Mouse (Mus musculus) forebrain, embryonic 14.5 days (tissue): Measurements from ENCODE around the gene Dcp1a. TPM values are rescaled to one million over a fixed set of nuclear protein-coding genes. Genes with fewer than 3 reads are reported as not detected.

Experiments
- ATAC-seq: fragments of 200-750 bp; cut with Nextera tagmentation; 2 replicates; pipeline ENCODE4 v1.8.0; 2017; ENCODE audit warnings: mild to moderate bottlenecking, moderate library complexity
- DNase-seq: peaks from one replicate; pipeline ENCODE4 v3.0.0-alpha.2; 2015; ENCODE audit warnings: low spot score
- H3K27ac ChIP-seq: fragments of 300-500 bp; sonication (generic); 2 replicates; pipeline ENCODE4 v1.5.1; 2014; ENCODE audit warnings: low read depth, mild to moderate bottlenecking, control low read depth, low read length, moderate library complexity
- H3K27me3 ChIP-seq: fragments of 300-500 bp; sonication (generic); replicated peaks from 2 replicates; pipeline ENCODE4 v1.6.1; 2014; ENCODE audit warnings: low read length, control low read depth, mixed read lengths; ENCODE audit not compliant: control insufficient read depth, insufficient read depth
- H3K36me3 ChIP-seq: fragments of 300-500 bp; sonication (generic); 2 replicates; pipeline ENCODE4 v1.6.1; 2014; ENCODE audit warnings: low read length, control low read depth; ENCODE audit not compliant: control insufficient read depth, insufficient read depth
- H3K4me1 ChIP-seq: fragments of 300-500 bp; sonication (generic); 2 replicates; pipeline ENCODE4 v1.6.1; 2014; ENCODE audit warnings: antibody characterized with exemption, low read length, control low read depth; ENCODE audit not compliant: control insufficient read depth, insufficient read depth
- H3K4me2 ChIP-seq: fragments of 300-500 bp; sonication (generic); 2 replicates; pipeline ENCODE4 v1.6.1; 2014; ENCODE audit warnings: mild to moderate bottlenecking, control low read depth, low read length
- H3K4me3 ChIP-seq: fragments of 300-500 bp; sonication (generic); 2 replicates; pipeline ENCODE4 v1.5.1; 2014; ENCODE audit warnings: low read depth, low read length, control low read depth
- H3K9ac ChIP-seq: fragments of 300-500 bp; sonication (generic); 2 replicates; pipeline ENCODE4 v1.6.1; 2014; ENCODE audit warnings: mild to moderate bottlenecking, low read length, control low read depth, moderate library complexity
- H3K9me3 ChIP-seq: fragments of 300-500 bp; sonication (generic); replicated peaks from 2 replicates; pipeline ENCODE4 v1.6.1; 2016; ENCODE audit warnings: low read length, control low read depth, mixed read lengths; ENCODE audit not compliant: control insufficient read depth
- WGBS: fragments of 180-500 bp; shearing (Covaris S2); extraction: QIAGEN DNeasy Blood & Tissue Kit; methylation state at CpG from one replicate; pipeline ENCODE4 v1.1.7; 2014; 5-methylcytosine and 5-hydroxymethylcytosine counted together
- polyA plus RNA-seq: library from polyadenylated mRNA; unstranded; fragments of >200 nt; fragmentation: Nextera tagmentation; extraction: Ambion mirVana; gene quantifications from 2 replicates; pipeline ENCODE4 v1.2.1, GENCODE M21; 2014

The Dcp1a gene
- polyA plus RNA-seq, 1 experiment from 2014 or later: 12.3 TPM

GRCm38 (mm10) chr14:30560803-30561389 lies 81.6 kb downstream of the Dcp1a start:
- DNase-seq: no peak
- Histone ChIP-seq H3K27ac (peak overlapping the region; percentile 66; the same call in 1 of the 2 replicates), H3K36me3 (peaks cover 67% of the 10 kb centered on the region), H3K4me3 (no peak overlapping the region), H3K4me1 (peaks cover 7% of the 10 kb centered on the region), H3K9me3 (no peaks in the 10 kb centered on the region), H3K4me2 (no peak overlapping the region), H3K27me3 (no peaks in the 10 kb centered on the region), H3K9ac (no peak overlapping the region)
- no peak for ATAC-seq
- 86% methylated on average over 13 of the region's 13 CpGs for WGBS

DNA sequence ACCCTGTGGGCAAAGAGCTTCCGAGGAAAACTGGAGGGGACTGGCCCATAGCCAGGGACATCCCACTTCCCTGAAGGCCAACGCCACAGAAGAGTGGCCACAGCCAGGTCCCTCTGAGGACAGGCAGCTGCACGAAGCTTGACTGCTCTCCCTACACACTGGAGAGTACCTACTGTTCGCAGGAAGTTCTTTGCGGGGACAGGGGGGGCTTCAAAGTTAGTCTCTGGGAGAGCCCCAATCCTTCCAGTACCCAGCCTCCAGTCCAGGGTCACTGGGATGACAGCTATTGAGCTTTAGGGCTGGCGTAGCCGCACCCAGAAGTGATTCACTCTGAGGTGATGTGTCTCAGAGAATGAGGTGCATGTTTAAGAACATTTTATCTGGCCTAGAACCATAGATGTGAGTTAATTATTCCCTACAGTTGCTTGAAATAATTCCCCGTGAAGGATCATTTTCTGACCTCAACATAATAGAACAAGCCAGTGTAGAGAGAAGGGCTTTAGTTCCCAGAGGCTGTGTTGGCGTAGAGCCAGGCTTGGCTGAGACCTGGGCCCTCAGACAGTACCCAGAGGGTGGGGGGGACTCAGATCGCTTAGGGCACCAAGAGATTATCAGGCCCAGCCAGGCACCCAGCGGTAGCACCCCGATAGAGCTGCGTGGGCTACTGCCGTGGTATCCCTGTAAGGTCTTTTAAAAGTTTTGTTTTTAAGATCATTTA lies 82.3 kb downstream of the Dcp1a start:
- no peak overlapping the region for H3K4me2 ChIP-seq
- H3K4me3 ChIP-seq: no peak overlapping the region
- WGBS: 33% methylated on average over 14 of the region's 14 CpGs
- H3K9me3 ChIP-seq: no peaks in the 10 kb centered on the region
- H3K36me3 ChIP-seq: peaks cover 68% of the 10 kb centered on the region
- DNase-seq (peak; percentile 80), ATAC-seq (peak; percentile 82)
- H3K27me3 ChIP-seq: no peaks in the 10 kb centered on the region
- no peak overlapping the region for H3K9ac ChIP-seq
- peak overlapping the region; percentile 66 for H3K27ac ChIP-seq
- peaks cover 7% of the 10 kb centered on the region for H3K4me1 ChIP-seq

DNA sequence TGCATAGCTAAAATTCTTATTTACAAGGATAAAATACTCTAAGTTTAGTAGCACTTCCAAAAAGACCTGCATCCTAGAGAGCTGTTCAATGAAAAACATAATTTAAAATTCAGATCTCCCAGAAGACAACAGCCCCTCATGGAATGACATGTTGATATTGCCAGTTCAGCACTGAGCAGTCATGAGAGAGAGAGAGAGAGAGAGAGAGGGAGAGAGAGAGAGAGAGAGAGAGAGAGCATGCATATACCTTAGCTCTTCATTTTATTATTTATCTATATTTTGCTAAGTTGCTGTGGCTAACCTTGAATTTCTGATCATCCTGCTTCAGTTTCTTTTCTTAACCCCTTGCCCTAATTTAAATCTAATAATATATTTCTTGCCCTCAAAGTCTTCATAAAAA lies 83.0 kb downstream of the Dcp1a start:
- H3K27me3 ChIP-seq: no peaks in the 10 kb centered on the region
- H3K9ac ChIP-seq: no peak overlapping the region
- no peak for ATAC-seq
- H3K4me3 ChIP-seq: no peak overlapping the region
- no peak overlapping the region for H3K4me2 ChIP-seq
- no peaks in the 10 kb centered on the region for H3K9me3 ChIP-seq
- DNase-seq: no peak
- H3K27ac ChIP-seq: no peak overlapping the region
- H3K4me1 ChIP-seq: peaks cover 7% of the 10 kb centered on the region
- H3K36me3 ChIP-seq: peaks cover 75% of the 10 kb centered on the region

DNA sequence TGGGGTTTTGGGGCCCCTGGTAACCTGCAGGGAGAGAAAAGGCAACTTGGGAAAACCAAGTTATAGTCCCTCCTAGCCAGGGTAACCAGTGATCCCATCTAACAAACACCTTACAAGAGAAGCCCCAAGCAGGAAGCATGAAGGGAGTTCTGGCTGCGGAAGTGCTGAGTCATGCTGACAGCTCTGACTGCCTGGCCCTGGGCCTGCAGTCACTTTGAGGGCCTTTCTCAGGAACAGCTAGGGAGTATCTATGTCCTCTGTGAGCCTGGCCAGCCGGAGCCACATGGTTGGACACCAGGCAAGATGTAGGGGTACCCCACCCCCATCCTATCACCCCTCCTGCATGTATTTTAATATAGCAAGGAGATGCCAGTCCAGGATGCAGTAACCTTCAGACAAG lies 85.1 kb downstream of the Dcp1a start:
- H3K4me3 ChIP-seq: no peak overlapping the region
- WGBS: 95% methylated on average over 2 of the region's 2 CpGs
- H3K36me3 ChIP-seq: peaks cover 79% of the 10 kb centered on the region
- H3K9ac ChIP-seq: no peak overlapping the region
- no peaks in the 10 kb centered on the region for H3K9me3 ChIP-seq
- H3K27ac ChIP-seq: no peak overlapping the region
- ATAC-seq (no peak), DNase-seq (no peak)
- H3K4me2 ChIP-seq: no peak overlapping the region
- H3K4me1 ChIP-seq: peaks cover 7% of the 10 kb centered on the region
- no peaks in the 10 kb centered on the region for H3K27me3 ChIP-seq

- DNase-seq: no peak
- Histone ChIP-seq H3K36me3 (peaks cover 79% of the 10 kb centered on the region), H3K27me3 (no peaks in the 10 kb centered on the region), H3K4me1 (peaks cover 4% of the 10 kb centered on the region), H3K9me3 (no peaks in the 10 kb centered on the region), H3K27ac (no peak overlapping the region), H3K9ac (no peak overlapping the region), H3K4me3 (no peak overlapping the region), H3K4me2 (no peak overlapping the region)
- ATAC-seq: no peak
- 88% methylated on average over 6 of the region's 6 CpGs for WGBS
These were observed 87.0 kb downstream of the Dcp1a start for GRCm38 (mm10) chr14:30566317-30566716.

DNA sequence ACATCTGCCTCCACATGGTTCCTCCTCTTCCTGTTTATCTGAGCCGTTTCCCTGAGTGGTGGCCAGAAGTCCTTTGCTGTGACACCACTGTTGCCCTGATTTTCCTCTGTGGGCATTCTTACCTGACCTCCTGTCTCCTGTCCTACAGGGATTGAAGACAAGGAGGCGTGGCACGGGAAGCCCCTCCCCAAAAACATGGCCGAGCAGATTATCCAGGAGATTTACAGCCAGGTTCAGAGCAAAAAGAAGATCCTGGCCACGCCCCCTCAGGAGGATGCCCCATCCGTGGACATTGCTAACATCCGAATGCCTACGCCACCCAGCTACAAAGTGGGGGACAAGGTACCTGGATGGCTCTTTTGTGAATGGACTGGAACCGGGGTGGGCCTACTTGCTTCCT lies 88.7 kb downstream of the Dcp1a start:
- no peaks in the 10 kb centered on the region for H3K9me3 ChIP-seq
- H3K36me3 ChIP-seq: peaks cover 93% of the 10 kb centered on the region
- H3K4me3 ChIP-seq: no peak overlapping the region
- no peak overlapping the region for H3K4me2 ChIP-seq
- ATAC-seq (no peak), DNase-seq (no peak)
- no peaks in the 10 kb centered on the region for H3K27me3 ChIP-seq
- H3K9ac ChIP-seq: no peak overlapping the region
- no peak overlapping the region for H3K27ac ChIP-seq
- H3K4me1 ChIP-seq: no peaks in the 10 kb centered on the region
- 91% methylated on average over 9 of the region's 9 CpGs for WGBS

DNA sequence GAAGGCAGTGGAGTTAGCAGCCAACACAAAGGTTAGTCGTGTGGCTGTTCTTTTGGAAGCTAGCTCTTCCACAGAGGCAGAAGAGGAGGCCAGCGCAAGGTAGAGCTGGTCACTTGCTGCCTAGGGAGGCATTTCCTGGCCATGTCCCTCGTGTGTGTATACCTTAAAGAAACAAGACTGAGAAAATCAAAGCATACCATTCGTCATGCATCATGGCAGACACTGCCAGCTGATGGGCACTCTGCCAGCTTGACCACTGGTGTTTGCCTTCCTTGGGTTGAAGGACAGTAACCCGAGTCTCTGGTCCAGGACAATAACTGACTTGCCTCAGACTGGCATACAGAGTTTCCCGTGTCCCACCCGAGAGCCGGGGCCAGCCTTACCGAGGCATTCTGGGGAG lies 91.0 kb downstream of the Dcp1a start:
- Histone ChIP-seq H3K4me1 (no peaks in the 10 kb centered on the region), H3K27ac (no peak overlapping the region)
- DNase-seq: no peak

DNA sequence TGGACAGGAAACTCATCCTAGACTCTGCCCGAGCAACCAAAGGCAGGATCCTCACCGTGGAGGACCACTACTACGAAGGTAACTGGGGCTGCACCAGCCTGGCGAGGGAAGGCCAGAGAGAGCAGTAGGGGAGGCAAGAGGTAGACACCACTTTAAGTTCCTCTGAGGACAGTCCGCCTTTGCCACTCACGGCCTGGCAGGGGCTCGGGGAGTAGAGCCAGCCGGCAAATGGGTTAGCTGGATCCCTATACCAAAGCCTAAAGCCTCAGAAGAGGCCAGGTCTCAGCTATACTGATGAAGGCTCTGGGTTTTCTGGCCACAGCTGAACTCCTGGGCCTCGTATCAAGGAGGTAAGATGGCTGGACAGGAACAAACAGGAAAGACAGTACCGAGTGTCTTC lies 92.9 kb downstream of the Dcp1a start:
- Histone ChIP-seq H3K4me2 (no peak overlapping the region), H3K9me3 (no peaks in the 10 kb centered on the region), H3K4me1 (no peaks in the 10 kb centered on the region), H3K27ac (no peak overlapping the region), H3K27me3 (no peaks in the 10 kb centered on the region), H3K36me3 (peaks cover 91% of the 10 kb centered on the region), H3K9ac (no peak overlapping the region), H3K4me3 (no peak overlapping the region)
- ATAC-seq: no peak
- DNase-seq: no peak
- 92% methylated on average over 10 of the region's 10 CpGs for WGBS

More for the DNA sequence above, 91.0 kb downstream of the Dcp1a start:
- Histone ChIP-seq H3K4me2 (no peak overlapping the region), H3K9ac (no peak overlapping the region), H3K36me3 (peaks cover 98% of the 10 kb centered on the region), H3K27me3 (no peaks in the 10 kb centered on the region), H3K9me3 (no peaks in the 10 kb centered on the region), H3K4me3 (no peak overlapping the region)
- ATAC-seq: no peak
- WGBS: 89% methylated on average over 9 of the region's 9 CpGs

DNA sequence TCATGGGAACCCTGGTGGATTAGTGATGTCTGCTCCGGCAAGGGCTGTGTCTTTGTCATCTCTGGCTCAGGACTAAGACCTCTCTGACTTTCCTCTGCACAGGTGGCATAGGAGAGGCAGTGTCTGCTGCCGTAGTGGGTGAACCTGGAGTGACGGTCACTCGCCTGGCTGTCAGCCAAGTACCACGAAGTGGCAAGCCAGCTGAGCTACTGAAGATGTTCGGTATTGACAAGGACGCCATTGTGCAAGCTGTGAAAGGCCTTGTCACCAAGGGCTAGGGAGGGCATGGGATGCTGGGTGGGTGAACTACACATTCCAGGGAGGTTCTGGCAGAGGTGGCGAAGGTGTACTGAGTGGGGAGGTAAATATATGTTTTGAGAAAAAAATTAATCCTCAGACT lies 93.9 kb downstream of the Dcp1a start:
- Histone ChIP-seq H3K27ac (no peak overlapping the region), H3K4me3 (no peak overlapping the region), H3K4me2 (no peak overlapping the region), H3K4me1 (no peaks in the 10 kb centered on the region), H3K27me3 (no peaks in the 10 kb centered on the region), H3K36me3 (peaks cover 82% of the 10 kb centered on the region), H3K9ac (no peak overlapping the region), H3K9me3 (no peaks in the 10 kb centered on the region)
- 61% methylated on average over 8 of the region's 8 CpGs for WGBS
- no peak for ATAC-seq
- DNase-seq: no peak
